Mouse (Mus musculus): ENCODE results near the gene Cdca4. TPM values are rescaled to one million over a fixed set of nuclear protein-coding genes. Genes with fewer than 3 reads are reported as not detected.
A peak's percentile ranks its signal among the peaks of the same experiment; 100 is the strongest.

The Cdca4 gene
- total and polyA plus RNA-seq, 3 experiments, result 78.0 to 128 (median 78.0) TPM

DNA sequence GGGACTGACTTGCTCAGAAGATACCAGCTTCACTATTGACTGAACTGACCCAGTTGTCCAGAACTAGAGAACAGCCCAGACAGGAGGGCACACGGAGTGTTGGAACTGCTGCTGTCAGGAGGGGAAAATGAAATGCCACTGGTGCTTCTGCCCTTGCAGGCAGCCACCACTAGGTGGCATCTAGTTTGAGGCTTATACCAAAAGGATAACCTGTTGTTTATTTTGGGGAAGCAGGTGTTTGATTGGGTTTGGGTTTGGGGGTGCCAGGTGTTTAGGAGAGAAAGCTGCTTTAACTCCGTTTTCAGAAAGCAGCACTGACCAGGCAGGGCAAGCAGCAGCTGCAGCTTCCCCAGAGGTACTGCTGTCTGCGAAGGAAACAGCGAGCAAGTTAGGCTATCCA, 12.9 kb downstream of the Cdca4 start:
- Histone ChIP-seq H3K9ac (ENCODE audit: insufficient read depth, low read depth) (no peak overlapping the region), H3K9me3 (replicated peaks; ENCODE audit: low read length) (no peaks in the 10 kb centered on the region), H3K79me2 (replicated peaks; ENCODE audit: control insufficient read depth, extremely low read depth, insufficient read depth, poor library complexity, severe bottlenecking) (peaks cover 15% of the 10 kb centered on the region), H3K27me3 (replicated peaks) (no peaks in the 10 kb centered on the region), H3K27ac (ENCODE audit: insufficient read depth, low read depth) (no peak overlapping the region), H3K4me2 (ENCODE audit: insufficient read depth, low read depth, poor library complexity, severe bottlenecking) (no peak overlapping the region), H3K4me3 (replicated peaks in 1 of 3; ENCODE audit: low read depth in 2 of 3, low read length in 2 of 3, poor library complexity in 1 of 3) (no peak overlapping the region), H3K36me3 (replicated peaks in 1 of 2; ENCODE audit: control insufficient read depth in 1 of 2, insufficient read depth in 1 of 2, low read length in 1 of 2) (peaks cover 45 to 93% of the 10 kb centered on the region in 2 experiments), H3K4me1 (ENCODE audit: control insufficient read depth in 1 of 2, insufficient read depth in 2 of 2) (peaks cover 0 to 8% of the 10 kb centered on the region in 2 experiments; a peak in 1 of 4 replicates)
- peak; percentile 51 for DNase-seq (ENCODE audit: extremely low read depth)
- TF ChIP-seq BHLHE40 (IDR thresholded peaks at IDR 0.05; ENCODE audit: low read depth, low read length), result no peak
- peak; percentile 49 for TF ChIP-seq RAD21 (IDR thresholded peaks at IDR 0.05; ENCODE audit: low read depth, low read length)
- TF ChIP-seq KAT2A (IDR thresholded peaks at IDR 0.05; ENCODE audit: insufficient replicate concordance, low read length), result no peak
- TF ChIP-seq NRF1 (IDR thresholded peaks at IDR 0.05; ENCODE audit: low read depth, low read length), result no peak
- peak; percentile 82 for TF ChIP-seq SMC3 (IDR thresholded peaks at IDR 0.05; ENCODE audit: low read depth, low read length)
- peak; percentile 84 to 91 for TF ChIP-seq CTCF (conservative IDR thresholded peaks at IDR 0.05 in 1 of 2, IDR thresholded peaks at IDR 0.05 in 1 of 2; ENCODE audit: low read depth in 2 of 2, low read length in 2 of 2)
- 0 out of 2 replicates have a peak, but pooled peaks have one; percentile 23 for TF ChIP-seq TCF12 (IDR thresholded peaks at IDR 0.05; ENCODE audit: low read depth, low read length)
- no peak for TF ChIP-seq MEF2A (IDR thresholded peaks at IDR 0.05; ENCODE audit: borderline replicate concordance, low read depth, low read length)
- dilution Hi-C loops (cut with MboI; ENCODE audit: extremely low pct_ligation_motif_present, extremely low pct_unique_long_range_greater_than_20kb, low sequenced_read_pairs) (loop anchor here (10.0 kb wide), 1 partner anchor 71 kb away; no protein-coding TSS in a partner anchor), in situ Hi-C loops (cut with MboI; ENCODE audit: low pct_ligation_motif_present, low pct_unique_long_range_greater_than_20kb, low sequenced_read_pairs) (no loop called here)

DNA sequence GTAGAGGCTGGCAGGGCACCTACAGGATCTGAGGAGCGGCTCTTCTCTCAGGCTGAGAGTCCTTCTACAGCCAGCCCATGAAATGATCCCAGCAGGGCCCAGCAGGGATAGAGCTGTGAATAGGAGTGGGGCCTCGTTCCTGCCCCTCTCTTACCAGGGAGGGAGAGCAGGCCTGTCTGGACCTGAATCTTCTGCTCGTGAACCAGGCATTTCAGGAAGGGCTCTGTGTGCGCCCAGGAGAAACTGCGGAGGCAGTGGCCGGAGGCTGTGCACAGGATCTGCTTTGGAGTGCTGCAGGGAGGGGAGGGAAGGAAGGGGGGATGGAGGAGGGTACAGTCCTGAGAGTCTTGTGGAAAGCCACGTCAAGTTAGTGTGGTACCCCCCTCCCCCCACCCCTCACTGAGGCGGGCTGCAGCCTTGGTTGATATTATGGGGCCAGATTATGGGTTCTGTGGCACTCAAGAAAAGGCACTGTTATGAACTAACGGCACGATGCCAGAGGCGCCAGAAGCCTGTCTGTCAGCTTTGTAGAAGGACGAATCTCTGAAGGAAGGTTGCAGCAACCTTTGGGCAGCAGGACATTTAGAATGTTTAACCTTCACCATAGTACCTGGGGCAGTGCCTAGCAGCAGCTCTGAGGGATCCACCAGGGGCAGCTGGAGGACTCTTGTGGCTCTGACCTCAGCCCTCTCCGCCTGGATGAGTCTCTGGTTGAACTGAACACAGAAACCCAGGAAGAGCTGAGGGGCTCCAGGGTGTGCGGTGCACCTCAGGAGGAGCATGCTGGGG, 14.3 kb downstream of the Cdca4 start:
- Histone ChIP-seq H3K9ac (ENCODE audit: insufficient read depth, low read depth) (no peak overlapping the region), H3K36me3 (replicated peaks in 1 of 2; ENCODE audit: control insufficient read depth in 1 of 2, insufficient read depth in 1 of 2, low read length in 1 of 2) (peaks cover 35 to 83% of the 10 kb centered on the region in 2 experiments), H3K4me2 (ENCODE audit: insufficient read depth, low read depth, poor library complexity, severe bottlenecking) (no peak overlapping the region), H3K79me2 (replicated peaks; ENCODE audit: control insufficient read depth, extremely low read depth, insufficient read depth, poor library complexity, severe bottlenecking) (0 out of 2 replicates have a peak, but pooled peaks cover 5% of the 10 kb centered on the region), H3K4me3 (replicated peaks in 1 of 3; ENCODE audit: low read depth in 2 of 3, low read length in 2 of 3, poor library complexity in 1 of 3) (no peak overlapping the region), H3K9me3 (replicated peaks; ENCODE audit: low read length) (no peaks in the 10 kb centered on the region), H3K27me3 (replicated peaks) (no peaks in the 10 kb centered on the region), H3K4me1 (ENCODE audit: control insufficient read depth in 1 of 2, insufficient read depth in 2 of 2) (peaks cover 0 to 8% of the 10 kb centered on the region in 2 experiments; a peak in 1 of 4 replicates), H3K27ac (ENCODE audit: insufficient read depth, low read depth) (no peak overlapping the region)
- TF ChIP-seq BHLHE40 (IDR thresholded peaks at IDR 0.05; ENCODE audit: low read depth, low read length) (no peak), ZNF384 (IDR thresholded peaks at IDR 0.05; ENCODE audit: low read depth, low read length) (no peak), NELFE (IDR thresholded peaks at IDR 0.05; ENCODE audit: low read depth, low read length) (no peak), MAZ (IDR thresholded peaks at IDR 0.05; ENCODE audit: low read depth, low read length) (no peak), MAX (IDR thresholded peaks at IDR 0.05; ENCODE audit: low read length) (no peak), POLR2AphosphoS2 (IDR thresholded peaks at IDR 0.05; ENCODE audit: low read depth, low read length) (no peak), JUND (conservative IDR thresholded peaks at IDR 0.05; ENCODE audit: low read depth, low read length) (no peak), GABPA (IDR thresholded peaks at IDR 0.05; ENCODE audit: insufficient replicate concordance, low read depth, low read length) (no peak), HCFC1 (IDR thresholded peaks at IDR 0.05; ENCODE audit: low read depth, low read length) (no peak), KAT2A (IDR thresholded peaks at IDR 0.05; ENCODE audit: insufficient replicate concordance, low read length) (no peak), EP300 (IDR thresholded peaks at IDR 0.05; ENCODE audit: low read length) (no peak), JUN (IDR thresholded peaks at IDR 0.05; ENCODE audit: insufficient read depth, low read depth, low read length) (no peak), USF2 (conservative IDR thresholded peaks at IDR 0.05; ENCODE audit: low read depth, low read length) (no peak), ELF1 (IDR thresholded peaks at IDR 0.05; ENCODE audit: low read depth, low read length) (no peak), SMC3 (IDR thresholded peaks at IDR 0.05; ENCODE audit: low read depth, low read length) (no peak)
- DNase-seq (ENCODE audit: extremely low read depth), result no peak
- dilution Hi-C loops (cut with MboI; ENCODE audit: extremely low pct_ligation_motif_present, extremely low pct_unique_long_range_greater_than_20kb, low sequenced_read_pairs) (loop anchor here (10.0 kb wide), 1 partner anchor 70 kb away; no protein-coding TSS in a partner anchor), in situ Hi-C loops (cut with MboI; ENCODE audit: low pct_ligation_motif_present, low pct_unique_long_range_greater_than_20kb, low sequenced_read_pairs) (no loop called here)
